Mouse (Mus musculus): ENCODE measurements around the gene Vmn2r66. TPM values are rescaled to one million over a fixed set of nuclear protein-coding genes. Genes with fewer than 3 reads are reported as not detected.

Gene Vmn2r66
- total RNA-seq (2021) (not detected), polyA plus RNA-seq (2012; rRNA removed) (not detected in 2 replicates)
- long read RNA-seq: 0 reads

GRCm38 (mm10) chr7:85012168-85012567 lies at the start of gene Vmn2r66:
TSS of gene Vmn2r66 (minus strand) at chr7:85012268.
- WGBS: 78% methylated on average over 1 of the region's 1 CpGs
- intact Hi-C loops (cut with DNase I): no loop called here
- no peak for TF ChIP-seq CTCF (IDR thresholded peaks at IDR 0.05)
- TF ChIP-seq POLR2A (IDR thresholded peaks at IDR 0.05; ENCODE audit: insufficient read depth, low read depth, low read length): no peak
- TF ChIP-seq EP300 (IDR thresholded peaks at IDR 0.05; ENCODE audit: insufficient read depth, low read depth, low read length): no peak

GRCm38 (mm10) chr7:84996694-84997093 lies 15.4 kb downstream of the Vmn2r66 start:
- Histone ChIP-seq H3K79me2 (replicated peaks; ENCODE audit: control insufficient read depth, insufficient read depth, low read length) (no peaks in the 10 kb centered on the region), H3K27ac (no peak overlapping the region), H3K4me3 (no peak overlapping the region), H3K4me1 (ENCODE audit: control insufficient read depth, insufficient read depth, low read length) (no peaks in the 10 kb centered on the region), H3K27me3 (ENCODE audit: control insufficient read depth, insufficient read depth, low read length) (no peaks in the 10 kb centered on the region), H3K9ac (ENCODE audit: low read depth, low read length) (no peak overlapping the region), H3K36me3 (ENCODE audit: control insufficient read depth, insufficient read depth, low read length) (no peaks in the 10 kb centered on the region)
- WGBS: 43% methylated on average over 2 of the region's 2 CpGs
- TF ChIP-seq CTCF (IDR thresholded peaks at IDR 0.05) (no peak), POLR2A (IDR thresholded peaks at IDR 0.05; ENCODE audit: insufficient read depth, low read depth, low read length) (no peak), EP300 (IDR thresholded peaks at IDR 0.05; ENCODE audit: insufficient read depth, low read depth, low read length) (no peak)
- intact Hi-C loops (cut with DNase I): no loop called here
- no peak for DNase-seq

More at GRCm38 (mm10) chr7:85012168-85012567, at the start of gene Vmn2r66:
- no peaks in the 10 kb centered on the region for H3K27me3 ChIP-seq (ENCODE audit: control insufficient read depth, insufficient read depth, low read length)
- no peak for DNase-seq
- H3K27ac ChIP-seq: no peak within 1 kb of the TSS
- H3K4me1 ChIP-seq (ENCODE audit: control insufficient read depth, insufficient read depth, low read length): no peaks in the 10 kb centered on the region
- no peak within 1 kb of the TSS for H3K4me3 ChIP-seq
- no peaks in the 10 kb centered on the region for H3K36me3 ChIP-seq (ENCODE audit: control insufficient read depth, insufficient read depth, low read length)
- H3K79me2 ChIP-seq (replicated peaks; ENCODE audit: control insufficient read depth, insufficient read depth, low read length): no peaks in the 10 kb centered on the region
- H3K9ac ChIP-seq (ENCODE audit: low read depth, low read length): no peak within 1 kb of the TSS

GRCm38 (mm10) chr7:84964015-84964414 lies 48.1 kb downstream of the Vmn2r66 start, which contains the start of gene Vmn2r65:
TSS of gene Vmn2r65 (minus strand) at chr7:84964115.
- WGBS: 25% methylated on average over 1 of the region's 1 CpGs
- intact Hi-C loops (cut with DNase I): no loop called here
- no peak within 1 kb of the TSS for H3K9ac ChIP-seq (ENCODE audit: low read depth, low read length)
- H3K27me3 ChIP-seq (ENCODE audit: control insufficient read depth, insufficient read depth, low read length): no peaks in the 10 kb centered on the region
- TF ChIP-seq CTCF (IDR thresholded peaks at IDR 0.05) (no peak), POLR2A (IDR thresholded peaks at IDR 0.05; ENCODE audit: insufficient read depth, low read depth, low read length) (no peak), EP300 (IDR thresholded peaks at IDR 0.05; ENCODE audit: insufficient read depth, low read depth, low read length) (no peak)
- no peaks in the 10 kb centered on the region for H3K4me1 ChIP-seq (ENCODE audit: control insufficient read depth, insufficient read depth, low read length)
- no peak for DNase-seq
- no peak within 1 kb of the TSS for H3K27ac ChIP-seq
- no peaks in the 10 kb centered on the region for H3K36me3 ChIP-seq (ENCODE audit: control insufficient read depth, insufficient read depth, low read length)
- H3K79me2 ChIP-seq (replicated peaks; ENCODE audit: control insufficient read depth, insufficient read depth, low read length): no peaks in the 10 kb centered on the region
- no peak within 1 kb of the TSS for H3K4me3 ChIP-seq

Other genes starting within 250 kb of the Vmn2r66 start
- gene Olfr291, start 158.7 kb downstream of the Vmn2r66 start, total RNA-seq (2021): not detected
- not detected in 2 replicates for gene Olfr291, start 158.7 kb downstream of the Vmn2r66 start, polyA plus RNA-seq (2012; rRNA removed)
- not detected for gene Vmn2r65, start 48.2 kb downstream of the Vmn2r66 start, total RNA-seq (2021)
- gene Vmn2r65, start 48.2 kb downstream of the Vmn2r66 start, polyA plus RNA-seq (2012; rRNA removed): not detected in 2 replicates
- gene Vmn2r67, start 143.7 kb upstream of the Vmn2r66 start, total RNA-seq (2021): not detected
- not detected in 2 replicates for gene Vmn2r67, start 143.7 kb upstream of the Vmn2r66 start, polyA plus RNA-seq (2012; rRNA removed)
- not detected for gene Vmn2r68, start 225.5 kb upstream of the Vmn2r66 start, total RNA-seq (2021)
- gene Vmn2r68, start 225.5 kb upstream of the Vmn2r66 start, polyA plus RNA-seq (2012; rRNA removed): not detected in 2 replicates